Mouse (Mus musculus): ENCODE results near the gene Lemd2. TPM values are rescaled to one million over a fixed set of nuclear protein-coding genes. Genes with fewer than 3 reads are reported as not detected.

Lemd2 gene
- polyA plus RNA-seq, 2 experiments = 3.1 to 16.4 TPM

GRCm38 (mm10) chr17:27182401-27182800 is 21.9 kb downstream of the Lemd2 start:
- WGBS (ENCODE audit: insufficient replicate concordance) = 78% methylated on average over 5 of the region's 5 CpGs
- ATAC-seq (ENCODE audit: insufficient read depth) (no peak), DNase-seq (ENCODE audit: low read depth in 3 of 3, low spot score in 3 of 3) (no peak)
- TF ChIP-seq EP300 (IDR thresholded peaks at IDR 0.05; ENCODE audit: low read depth) = no peak
- no peak for TF ChIP-seq CTCF (IDR thresholded peaks at IDR 0.05; ENCODE audit: low read depth)
- no peak overlapping the region for H3K4me2 ChIP-seq (ENCODE audit: low read depth)
- no peak overlapping the region for H3K4me3 ChIP-seq (ENCODE audit: insufficient read depth in 1 of 2, low read depth in 2 of 2, low read length in 2 of 2)
- H3K9ac ChIP-seq (replicated peaks) = no peak overlapping the region
- no peaks in the 10 kb centered on the region for H3K27me3 ChIP-seq (ENCODE audit: control insufficient read depth, insufficient read depth, low read length)
- H3K9me3 ChIP-seq (ENCODE audit: control insufficient read depth, low read length) = peaks cover 3% of the 10 kb centered on the region
- H3K36me3 ChIP-seq (replicated peaks; ENCODE audit: control insufficient read depth, insufficient read depth, low read depth) = no peaks in the 10 kb centered on the region
- H3K4me1 ChIP-seq (replicated peaks; ENCODE audit: control insufficient read depth in 2 of 2, insufficient read depth in 2 of 2, low read length in 1 of 2) = peaks cover 13 to 17% of the 10 kb centered on the region in 2 experiments
- no peak overlapping the region for H3K27ac ChIP-seq

- WGBS (ENCODE audit: insufficient replicate concordance) = 31% methylated on average over 3 of the region's 3 CpGs
- ATAC-seq (ENCODE audit: insufficient read depth) (peak; percentile 24; the same call in 1 of the 2 replicates), DNase-seq (ENCODE audit: low read depth in 3 of 3, low spot score in 3 of 3) (no peak)
- Histone ChIP-seq H3K4me2 (ENCODE audit: low read depth) (no peak overlapping the region), H3K4me1 (replicated peaks; ENCODE audit: control insufficient read depth in 2 of 2, insufficient read depth in 2 of 2, low read length in 1 of 2) (peaks cover 13 to 17% of the 10 kb centered on the region in 2 experiments), H3K27ac (no peak overlapping the region), H3K4me3 (ENCODE audit: insufficient read depth in 1 of 2, low read depth in 2 of 2, low read length in 2 of 2) (no peak overlapping the region), H3K9me3 (ENCODE audit: control insufficient read depth, low read length) (peaks cover 3% of the 10 kb centered on the region), H3K27me3 (ENCODE audit: control insufficient read depth, insufficient read depth, low read length) (no peaks in the 10 kb centered on the region), H3K36me3 (replicated peaks; ENCODE audit: control insufficient read depth, insufficient read depth, low read depth) (no peaks in the 10 kb centered on the region), H3K9ac (replicated peaks) (no peak overlapping the region)
- TF ChIP-seq EP300 (IDR thresholded peaks at IDR 0.05; ENCODE audit: low read depth) = no peak
- peak; percentile 67 for TF ChIP-seq CTCF (IDR thresholded peaks at IDR 0.05; ENCODE audit: low read depth)
These were observed 22.6 kb downstream of the Lemd2 start for GRCm38 (mm10) chr17:27181666-27182065.

DNA sequence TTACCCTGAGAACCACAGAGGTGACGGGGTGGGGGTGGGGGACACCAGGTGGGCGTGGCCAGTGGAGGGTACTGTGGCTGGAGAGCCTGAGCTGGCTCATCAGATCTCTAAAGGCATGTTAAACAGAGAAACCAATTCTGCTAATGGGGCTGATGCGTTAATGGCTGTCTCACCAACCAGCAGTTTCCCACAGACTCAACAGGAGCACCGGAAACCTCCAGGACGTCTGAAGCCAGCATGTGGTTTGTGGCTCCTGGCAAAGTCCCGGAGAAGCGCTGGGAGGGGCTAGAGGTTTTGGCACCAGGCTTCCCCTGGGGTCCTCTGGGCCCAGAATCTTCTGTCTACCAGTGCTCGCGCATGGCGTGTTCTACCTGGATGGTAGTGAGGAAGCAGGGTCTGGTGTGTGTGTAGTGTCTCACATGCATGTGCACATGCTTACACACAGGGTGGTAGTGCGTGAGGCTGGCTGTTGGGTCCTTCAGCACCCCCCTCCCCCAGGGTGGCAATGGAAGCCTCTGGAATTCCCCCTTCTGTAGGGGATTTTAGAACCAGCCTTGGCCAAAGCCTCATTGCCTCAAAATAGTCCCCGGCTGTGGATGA is 24.5 kb downstream of the Lemd2 start:
- Histone ChIP-seq H3K4me1 (replicated peaks; ENCODE audit: control insufficient read depth in 2 of 2, insufficient read depth in 2 of 2, low read length in 1 of 2) (peaks cover 13 to 17% of the 10 kb centered on the region in 2 experiments), H3K4me2 (ENCODE audit: low read depth) (no peak overlapping the region), H3K27ac (no peak overlapping the region), H3K9ac (replicated peaks) (no peak overlapping the region), H3K36me3 (replicated peaks; ENCODE audit: control insufficient read depth, insufficient read depth, low read depth) (no peaks in the 10 kb centered on the region), H3K9me3 (ENCODE audit: control insufficient read depth, low read length) (peaks cover 3% of the 10 kb centered on the region), H3K4me3 (ENCODE audit: insufficient read depth in 1 of 2, low read depth in 2 of 2, low read length in 2 of 2) (no peak overlapping the region), H3K27me3 (ENCODE audit: control insufficient read depth, insufficient read depth, low read length) (no peaks in the 10 kb centered on the region)
- ATAC-seq (ENCODE audit: insufficient read depth) (no peak), DNase-seq (ENCODE audit: low read depth in 3 of 3, low spot score in 3 of 3) (no peak)
- no peak for TF ChIP-seq CTCF (IDR thresholded peaks at IDR 0.05; ENCODE audit: low read depth)
- TF ChIP-seq EP300 (IDR thresholded peaks at IDR 0.05; ENCODE audit: low read depth) = no peak
- WGBS (ENCODE audit: insufficient replicate concordance) = 43% methylated on average over 12 of the region's 12 CpGs

DNA sequence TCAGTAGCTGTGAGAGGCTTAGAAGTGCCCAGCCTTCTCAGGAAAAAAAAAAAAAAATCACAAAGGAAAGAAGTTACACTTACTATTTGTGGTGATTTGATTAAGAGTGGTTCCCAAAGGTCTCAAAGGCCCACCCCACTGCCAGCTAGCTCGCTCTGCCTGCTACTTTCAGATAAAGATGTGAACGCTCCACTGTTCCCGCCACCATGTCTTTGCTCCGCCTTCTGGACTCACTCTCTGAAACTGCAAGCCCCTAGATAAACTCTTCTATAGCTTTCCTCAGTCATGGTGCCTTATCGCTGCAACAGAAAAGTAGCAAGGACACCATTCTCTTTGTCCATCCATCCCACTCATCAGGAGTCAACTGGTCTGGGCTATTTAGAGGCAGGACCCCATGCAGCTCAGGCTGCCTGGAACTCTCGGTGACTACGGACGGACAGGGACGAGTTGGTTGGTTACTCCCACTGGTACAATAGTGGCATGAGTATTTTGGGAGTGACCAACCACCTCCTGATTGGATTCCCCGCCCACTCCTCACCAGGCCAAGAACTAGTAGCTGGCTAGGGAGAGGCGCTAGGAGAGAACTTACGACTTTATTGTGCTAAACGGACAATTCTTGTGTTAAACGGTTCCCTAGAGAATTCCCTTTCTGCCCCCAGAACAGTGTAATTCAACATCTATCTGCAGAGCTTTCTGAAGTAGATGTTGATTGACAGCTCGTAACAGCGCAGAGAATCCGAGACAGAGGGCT is 25.7 kb downstream of the Lemd2 start:
- peaks cover 6 to 13% of the 10 kb centered on the region in 2 experiments for H3K4me1 ChIP-seq (replicated peaks; ENCODE audit: control insufficient read depth in 2 of 2, insufficient read depth in 2 of 2, low read length in 1 of 2)
- WGBS (ENCODE audit: insufficient replicate concordance) = 73% methylated on average over 17 of the region's 17 CpGs
- DNase-seq (ENCODE audit: low read depth in 3 of 3, low spot score in 3 of 3) = no peak
- H3K27me3 ChIP-seq (ENCODE audit: control insufficient read depth, insufficient read depth, low read length) = no peaks in the 10 kb centered on the region
- peaks cover 3% of the 10 kb centered on the region for H3K9me3 ChIP-seq (ENCODE audit: control insufficient read depth, low read length)
- no peaks in the 10 kb centered on the region for H3K36me3 ChIP-seq (replicated peaks; ENCODE audit: control insufficient read depth, insufficient read depth, low read depth)
- H3K4me2 ChIP-seq (ENCODE audit: low read depth) = no peak overlapping the region
- 0 out of 2 replicates have a peak, but pooled peaks have one; percentile 45 for ATAC-seq (ENCODE audit: insufficient read depth)
- TF ChIP-seq CTCF (IDR thresholded peaks at IDR 0.05; ENCODE audit: low read depth) = no peak
- TF ChIP-seq EP300 (IDR thresholded peaks at IDR 0.05; ENCODE audit: low read depth) = 0 out of 2 replicates have a peak, but pooled peaks have one; percentile 14
- H3K27ac ChIP-seq = no peak overlapping the region
- H3K4me3 ChIP-seq (ENCODE audit: insufficient read depth in 1 of 2, low read depth in 2 of 2, low read length in 2 of 2) = no peak overlapping the region
- no peak overlapping the region for H3K9ac ChIP-seq (replicated peaks)

DNA sequence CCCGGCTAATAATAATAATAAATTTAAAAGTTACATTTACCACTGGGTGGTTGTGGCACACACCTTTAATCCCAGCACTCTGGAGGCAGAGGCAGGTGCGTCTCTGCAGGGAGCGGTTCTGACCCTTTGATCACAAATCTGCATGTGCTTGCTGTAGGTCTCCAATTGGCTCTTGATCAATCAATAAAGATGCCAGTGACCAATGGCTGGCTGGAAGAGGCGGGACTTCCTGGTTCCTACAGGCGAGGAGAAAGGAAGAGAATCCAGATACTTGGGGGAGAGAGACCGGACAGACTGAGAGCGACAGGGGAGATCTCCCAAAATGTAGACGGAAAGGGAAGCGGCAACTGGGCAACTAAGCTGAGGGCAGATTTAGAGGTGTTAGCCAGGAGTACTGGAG is 26.2 kb downstream of the Lemd2 start:
- Histone ChIP-seq H3K4me1 (replicated peaks; ENCODE audit: control insufficient read depth in 2 of 2, insufficient read depth in 2 of 2, low read length in 1 of 2) (peaks cover 4 to 9% of the 10 kb centered on the region in 2 experiments; a peak in 2 of 4 replicates), H3K4me2 (ENCODE audit: low read depth) (no peak overlapping the region), H3K9ac (replicated peaks) (no peak overlapping the region), H3K4me3 (ENCODE audit: insufficient read depth in 1 of 2, low read depth in 2 of 2, low read length in 2 of 2) (no peak overlapping the region), H3K9me3 (ENCODE audit: control insufficient read depth, low read length) (peaks cover 3% of the 10 kb centered on the region), H3K27me3 (ENCODE audit: control insufficient read depth, insufficient read depth, low read length) (no peaks in the 10 kb centered on the region), H3K36me3 (replicated peaks; ENCODE audit: control insufficient read depth, insufficient read depth, low read depth) (no peaks in the 10 kb centered on the region), H3K27ac (no peak overlapping the region)
- no peak for TF ChIP-seq CTCF (IDR thresholded peaks at IDR 0.05; ENCODE audit: low read depth)
- no peak for TF ChIP-seq EP300 (IDR thresholded peaks at IDR 0.05; ENCODE audit: low read depth)
- DNase-seq (ENCODE audit: low read depth in 3 of 3, low spot score in 3 of 3) = no peak
- WGBS (ENCODE audit: insufficient replicate concordance) = 77% methylated on average over 9 of the region's 9 CpGs
- ATAC-seq (ENCODE audit: insufficient read depth) = no peak

Data from liver, embryonic 14.5 days (tissue).